Mouse (Mus musculus) embryonic stem cell, embryonic (primary cell): ENCODE measurements around the gene Ptov1.

ENCODE experiments used
- CTCF ChIA-PET, 4 experiments: fragments of 300-600 bp in 2 of 4; fragments of 350-600 bp in 2 of 4; sonication (Branson Sonifier 250); formaldehyde crosslinking; loops; one replicate each; lab custom pipeline; 2022; ENCODE audit warnings: inconsistent platforms in 2 of 4; lab: Charles Lee
- POLR2A ChIA-PET, 4 experiments: fragments of 300-600 bp in 2 of 4; fragments of 350-600 bp in 2 of 4; sonication (Branson Sonifier 250); formaldehyde crosslinking; loops; one replicate each; lab custom pipeline; 2022; ENCODE audit warnings: antibody characterized with exemption in 4 of 4, inconsistent platforms in 1 of 4; lab: Charles Lee

The Ptov1 gene

GRCm38 (mm10) chr7:44895206-44895592, 25.6 kb upstream of the Ptov1 start:
- ChIA-PET POLR2A (interaction anchor here in 3 of 4 experiments (0.5 to 4.7 kb wide), 34 partner anchors 11 to 225 kb away, joined by 3 to 45 read pairs (median 4); partner anchors contain the start of genes Ap2a1 (in 3 of the 3), Akt1s1 (in 2 of the 3), Atf5 (in 2 of the 3) and Il4i1 (in 2 of the 3)), CTCF (interaction anchor here in 2 of 4 experiments (1.4 to 1.9 kb wide), 3 partner anchors 34 to 80 kb away, joined by 3 to 8 read pairs (median 4); partner anchors contain the start of genes Ap2a1 (in 1 of the 2) and Nup62 (in 1 of the 2))

- CTCF ChIA-PET, result no interaction called here
- POLR2A ChIA-PET, result interaction anchor here in 3 of 4 experiments (0.7 to 4.3 kb wide), 13 partner anchors 11 to 75 kb away, joined by 3 to 26 read pairs (median 4); partner anchors contain the start of genes Akt1s1 (in 1 of the 3), Ap2a1 (in 1 of the 3), Ptov1 (in 1 of the 3) and Tbc1d17 (in 1 of the 3)
These were observed 24.6 kb upstream of the Ptov1 start for GRCm38 (mm10) chr7:44894175-44894574.

DNA sequence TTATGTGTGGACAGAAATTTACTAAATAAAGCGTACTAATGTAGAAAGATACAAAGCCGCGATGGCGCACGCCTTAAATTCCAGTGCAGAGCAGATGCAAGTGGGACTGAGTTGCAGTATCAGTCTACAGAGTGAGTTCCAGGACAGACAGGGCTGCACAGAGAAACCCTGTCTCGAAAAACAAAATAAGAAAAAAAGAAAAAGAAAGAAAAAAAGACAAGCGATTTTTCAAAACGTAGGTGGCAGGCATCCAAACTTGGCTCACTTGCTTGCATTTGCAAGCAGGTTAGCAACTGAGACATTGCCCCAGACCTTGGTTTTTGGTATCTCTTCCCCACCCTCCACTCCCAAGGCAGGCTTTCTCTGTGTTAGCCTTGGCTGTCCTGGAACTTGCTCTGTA, 23.6 kb upstream of the Ptov1 start:
- POLR2A ChIA-PET, result interaction anchor here in 1 of 4 experiments (0.9 to 2.4 kb wide), 6 partner anchors 10 to 76 kb away, joined by 3 to 13 read pairs (median 4); partner anchors contain the start of gene Ptov1
- CTCF ChIA-PET, result no interaction called here

- POLR2A ChIA-PET, result interaction anchor here (0.5 to 2.7 kb wide), 53 partner anchors 9 to 870 kb away, joined by 3 to 19 read pairs (median 4); partner anchors contain the start of genes Ptov1 (in 3 of the 4), Pnkp (in 2 of the 4), Prmt1 (in 2 of the 4) and Tbc1d17 (in 2 of the 4)
- CTCF ChIA-PET, result interaction anchor here in 3 of 4 experiments (0.6 to 1.1 kb wide), 5 partner anchors 9 to 189 kb away, joined by 3 to 5 read pairs (median 4); partner anchors contain the start of gene Ap2a1 (in 1 of the 3)
These were observed 22.8 kb upstream of the Ptov1 start, which contains the start of gene Med25 for GRCm38 (mm10) chr7:44892276-44892921. Gene Med25 (minus strand): TSS chr7:44892712.

- ChIA-PET CTCF (interaction anchor here (0.6 to 1.1 kb wide), 7 partner anchors 10 to 190 kb away, joined by 3 to 5 read pairs (median 4); partner anchors contain the start of gene Ap2a1 (in 1 of the 4)), POLR2A (interaction anchor here (0.5 to 2.7 kb wide), 54 partner anchors 8 to 257 kb away, joined by 3 to 19 read pairs (median 4); partner anchors contain the start of genes Ptov1 (in 3 of the 4), Il4i1 (in 2 of the 4), Nup62 (in 2 of the 4) and Pnkp (in 2 of the 4))
These were observed 22.0 kb upstream of the Ptov1 start for GRCm38 (mm10) chr7:44891611-44892010.

- ChIA-PET POLR2A (interaction anchor here in 3 of 4 experiments (0.6 to 2.7 kb wide), 15 partner anchors 8 to 182 kb away, joined by 3 to 19 read pairs (median 8); partner anchors contain the start of genes Ptov1 (in 3 of the 3), Izumo2 (in 1 of the 3), Pnkp (in 1 of the 3) and Rras (in 1 of the 3)), CTCF (no interaction called here)
These were observed 21.1 kb upstream of the Ptov1 start for GRCm38 (mm10) chr7:44890737-44891136.

DNA sequence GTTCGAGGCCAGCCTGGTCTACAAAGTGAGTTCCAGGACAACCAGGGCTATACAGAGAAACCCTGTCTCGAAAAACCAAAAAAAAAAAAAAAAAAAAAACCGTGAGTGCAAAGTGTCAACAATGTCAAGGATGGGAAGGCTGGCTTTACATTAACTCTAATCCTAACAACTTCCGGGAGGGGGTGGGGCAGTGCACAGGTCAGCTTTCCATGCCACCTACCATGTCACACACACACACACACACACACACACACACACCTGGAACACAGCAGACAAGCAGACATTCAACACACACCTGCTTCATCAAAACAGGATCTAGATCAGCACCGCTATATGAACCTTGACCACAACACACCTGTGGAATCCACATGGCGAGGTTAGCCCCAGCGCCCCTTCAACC, 20.6 kb upstream of the Ptov1 start:
- ChIA-PET CTCF (no interaction called here), POLR2A (interaction anchor here in 3 of 4 experiments (1.0 to 2.7 kb wide), 5 partner anchors 13 to 181 kb away, joined by 3 to 11 read pairs (median 6); partner anchors contain the start of genes Ptov1 (in 2 of the 3) and Izumo2 (in 1 of the 3))

GRCm38 (mm10) chr7:44888256-44889105, 18.9 kb upstream of the Ptov1 start:
- ChIA-PET CTCF (interaction anchor here in 2 of 4 experiments (0.5 to 1.1 kb wide), 5 partner anchors 9 to 615 kb away, joined by 3 to 10 read pairs (median 3); no protein-coding TSS in a partner anchor), POLR2A (interaction anchor here in 3 of 4 experiments (0.6 to 3.0 kb wide), 14 partner anchors 9 to 612 kb away, joined by 3 to 11 read pairs (median 3); partner anchors contain the start of genes Ptov1 (in 2 of the 3), Akt1s1 (in 1 of the 3), Ap2a1 (in 1 of the 3) and Nup62 (in 1 of the 3))

DNA sequence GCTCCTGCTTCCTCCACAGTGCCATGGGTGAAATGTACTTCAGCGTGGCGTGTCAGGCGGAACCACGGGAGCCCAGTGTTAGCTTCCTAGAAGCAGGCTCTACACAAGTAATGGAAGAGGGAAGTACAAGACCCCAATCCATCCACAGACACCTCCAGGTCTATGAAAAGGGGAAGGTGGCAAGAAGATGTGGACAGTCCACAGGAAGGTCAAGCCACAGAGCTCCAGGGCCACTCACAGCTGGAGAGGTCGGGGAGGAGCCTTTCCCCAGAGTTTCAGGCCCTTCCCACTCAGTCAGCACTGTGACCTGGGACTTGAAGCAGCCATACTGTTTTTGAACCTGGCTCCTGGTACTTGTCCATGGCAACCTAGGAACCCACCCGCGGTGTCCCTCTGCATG, 17.4 kb upstream of the Ptov1 start:
- ChIA-PET POLR2A (interaction anchor here in 3 of 4 experiments (0.6 to 3.0 kb wide), 7 partner anchors 10 to 178 kb away, joined by 3 to 11 read pairs (median 3); partner anchors contain the start of genes Izumo2 (in 1 of the 3) and Ptov1 (in 1 of the 3)), CTCF (interaction anchor here in 1 of 4 experiments (0.5 kb wide), 1 partner anchor 14 kb away, joined by 16 read pairs; no protein-coding TSS in a partner anchor)

DNA sequence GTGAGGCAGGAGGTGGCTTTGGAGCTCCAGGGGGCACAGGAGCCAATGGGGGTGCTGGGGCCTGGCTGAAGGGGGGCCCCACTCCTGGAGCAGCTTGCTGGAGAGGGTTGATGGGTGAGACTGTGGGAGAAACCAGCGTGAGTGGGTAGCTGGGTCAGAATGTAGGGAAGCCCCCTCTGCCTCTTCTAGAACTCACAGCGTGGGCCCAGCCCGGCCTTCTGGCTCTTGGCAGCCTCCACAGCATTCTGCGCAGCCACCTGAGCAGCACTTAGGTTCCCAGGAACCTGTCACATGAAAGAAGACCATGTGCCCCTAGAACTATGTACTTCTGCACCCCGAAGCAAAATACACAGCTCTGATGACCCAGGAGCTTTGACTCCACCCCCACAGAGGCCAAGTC, 15.0 kb upstream of the Ptov1 start:
- ChIA-PET CTCF (interaction anchor here (0.5 to 1.4 kb wide), 6 partner anchors 12 to 1796 kb away, joined by 3 to 4 read pairs (median 3); partner anchors contain the start of gene Ap2a1 (in 1 of the 4)), POLR2A (interaction anchor here in 3 of 4 experiments (0.8 to 4.3 kb wide), 14 partner anchors 10 to 101 kb away, joined by 3 to 25 read pairs (median 4); partner anchors contain the start of genes Ptov1 (in 3 of the 3), Akt1s1 (in 2 of the 3), Tbc1d17 (in 2 of the 3) and Fuz (in 1 of the 3))

DNA sequence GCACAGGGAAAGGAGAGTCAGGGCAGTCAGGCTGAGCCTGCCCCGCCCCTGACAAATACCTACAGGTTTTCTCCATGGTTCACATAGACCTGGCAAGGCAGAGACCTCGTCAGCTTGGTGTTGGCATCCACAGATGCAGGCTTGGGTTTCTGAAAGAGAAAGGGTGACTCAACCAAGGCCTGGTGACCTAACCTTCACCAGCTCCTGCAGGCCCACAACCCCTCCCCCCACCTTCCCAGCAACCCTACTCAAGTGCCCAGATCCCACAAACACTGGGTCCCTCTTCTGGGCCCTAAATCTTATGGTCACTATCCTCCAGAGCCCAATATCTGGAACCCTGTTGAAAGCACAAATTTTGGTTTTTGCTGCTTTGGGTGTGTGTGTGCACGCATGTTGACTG, 13.4 kb upstream of the Ptov1 start:
- CTCF ChIA-PET, result no interaction called here
- POLR2A ChIA-PET, result interaction anchor here in 3 of 4 experiments (1.0 to 4.3 kb wide), 15 partner anchors 9 to 175 kb away, joined by 3 to 25 read pairs (median 5); partner anchors contain the start of genes Ptov1 (in 3 of the 3), Med25 (in 2 of the 3), Fuz (in 1 of the 3) and Il4i1 (in 1 of the 3)

DNA sequence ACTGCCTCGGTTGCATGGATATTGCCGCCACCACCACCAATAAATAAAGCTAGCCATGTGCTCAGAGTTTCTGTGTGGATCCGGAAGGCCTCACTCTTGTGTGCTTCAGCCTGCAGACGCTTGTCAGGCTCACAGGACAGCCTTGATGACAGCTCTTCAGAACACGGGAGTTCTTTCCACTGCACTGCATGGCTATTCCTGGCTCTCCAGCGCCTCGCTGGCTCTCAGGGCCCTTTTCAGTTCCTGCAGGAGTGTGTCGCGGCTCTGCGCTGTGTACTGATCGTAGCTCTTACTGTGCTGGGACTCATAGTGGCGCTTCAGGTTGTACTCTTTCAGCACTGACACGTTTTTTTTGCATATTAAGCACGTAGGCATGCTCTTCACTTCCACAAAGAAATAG, 8.2 kb upstream of the Ptov1 start:
- ChIA-PET CTCF (no interaction called here), POLR2A (interaction anchor here (0.5 to 2.2 kb wide), 17 partner anchors 8 to 281 kb away, joined by 3 to 10 read pairs (median 4); partner anchors contain the start of genes Akt1s1 (in 1 of the 4), Atf5 (in 1 of the 4), Il4i1 (in 1 of the 4) and Izumo2 (in 1 of the 4))

- CTCF ChIA-PET, result interaction anchor here in 3 of 4 experiments (0.6 to 2.7 kb wide), 8 partner anchors 27 to 460 kb away, joined by 3 to 10 read pairs (median 4); no protein-coding TSS in a partner anchor
- POLR2A ChIA-PET, result interaction anchor here in 3 of 4 experiments (0.7 to 52.0 kb wide), 16 partner anchors 8 to 571 kb away, joined by 3 to 2007 read pairs (median 24); partner anchors contain the start of genes Akt1s1 (in 3 of the 3), Tbc1d17 (in 3 of the 3), Atf5 (in 2 of the 3) and Il4i1 (in 2 of the 3)
These were observed 2.2 kb upstream of the Ptov1 start for GRCm38 (mm10) chr7:44871774-44872173.

DNA sequence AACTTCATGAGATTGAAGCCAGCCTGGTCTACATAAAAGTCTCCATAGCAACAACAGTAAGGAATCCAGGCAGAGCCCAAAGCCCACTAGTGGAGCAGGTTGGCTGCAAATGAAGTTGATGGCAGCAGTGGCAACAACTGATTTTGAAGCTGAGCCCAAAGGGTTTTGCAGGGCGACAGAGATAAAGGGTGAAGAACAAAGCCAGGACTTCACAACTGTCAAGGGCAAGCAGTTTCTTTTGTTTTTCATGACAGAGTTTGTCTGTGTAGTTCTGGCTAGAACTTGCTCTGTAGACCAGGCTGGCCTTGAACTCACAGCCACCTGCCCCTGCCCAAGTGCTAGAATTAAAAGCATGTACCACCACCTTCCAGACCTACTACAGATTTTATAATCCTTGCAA, 1.6 kb upstream of the Ptov1 start:
- ChIA-PET CTCF (interaction anchor here in 3 of 4 experiments (0.6 to 2.7 kb wide), 11 partner anchors 27 to 459 kb away, joined by 3 to 10 read pairs (median 3); partner anchors contain the start of gene Prmt1 (in 1 of the 3)), POLR2A (interaction anchor here in 3 of 4 experiments (0.6 to 52.0 kb wide), 26 partner anchors 8 to 572 kb away, joined by 3 to 2007 read pairs (median 11); partner anchors contain the start of genes Akt1s1 (in 3 of the 3), Pnkp (in 3 of the 3), Tbc1d17 (in 3 of the 3) and Atf5 (in 2 of the 3))

DNA sequence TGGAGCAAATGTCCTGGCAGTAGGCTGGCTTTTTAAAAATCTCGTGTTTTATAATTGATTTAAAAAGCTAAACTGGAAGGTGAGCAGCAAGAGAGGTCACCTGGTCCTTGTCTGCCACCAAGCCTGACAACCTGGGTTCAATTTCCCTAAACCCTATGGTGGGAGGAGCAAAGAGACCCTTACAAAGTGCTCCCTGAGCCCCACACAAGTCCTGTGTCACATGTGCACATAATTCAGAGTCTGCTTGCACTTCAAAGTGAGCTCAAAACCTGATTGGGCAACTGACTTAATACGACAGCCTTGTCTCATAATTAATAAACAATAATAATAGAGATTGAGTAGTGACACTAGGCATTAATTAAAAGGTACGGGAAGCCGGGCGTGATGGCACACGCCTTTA, 1.0 kb upstream of the Ptov1 start:
- ChIA-PET CTCF (interaction anchor here in 3 of 4 experiments (0.8 to 2.7 kb wide), 11 partner anchors 10 to 343 kb away, joined by 3 to 15 read pairs (median 4); partner anchors contain the start of gene Prmt1 (in 1 of the 3)), POLR2A (interaction anchor here (0.6 to 52.0 kb wide), 65 partner anchors 9 to 491 kb away, joined by 3 to 2007 read pairs (median 7); partner anchors contain the start of genes Akt1s1 (in 3 of the 4), Atf5 (in 3 of the 4), Il4i1 (in 3 of the 4) and Med25 (in 3 of the 4))
